Mouse (Mus musculus) embryonic fibroblast, embryonic 13.5 days (primary cell): ENCODE measurements at regions not wholly inside any gene's neighbourhood (a gene's known extent, or its start where the extent isn't known, plus 50 kb on each side); places are given as distances from the start of the nearest gene placed in this dataset.

Source experiments
- H3K27ac ChIP-seq: 2 replicates; pipeline ENCODE4 v1.5.1; 2012; ENCODE audit warnings: low read length, control low read depth, inconsistent platforms; ENCODE audit not compliant: insufficient read depth
- H3K4me1 ChIP-seq: 2 replicates; pipeline ENCODE4 v1.6.1; 2011; ENCODE audit warnings: low read length; ENCODE audit not compliant: control insufficient read depth, insufficient read depth
- H3K4me3 ChIP-seq: 2 replicates; pipeline ENCODE4 v1.5.1; 2011; ENCODE audit warnings: mild to moderate bottlenecking, control low read depth, low read length; ENCODE audit not compliant: insufficient read depth
- CTCF ChIP-seq: IDR thresholded peaks from 2 replicates; pipeline ENCODE4 v1.5.1; 2011; ENCODE audit warnings: mild to moderate bottlenecking, control low read depth, low read length, moderate library complexity, borderline replicate concordance; ENCODE audit not compliant: insufficient read depth
- POLR2A ChIP-seq: IDR thresholded peaks from 2 replicates; pipeline ENCODE4 v1.6.1; 2011; ENCODE audit warnings: low read depth, mild to moderate bottlenecking, control low read depth, low read length, moderate library complexity

GRCm38 (mm10) chr13:101237035-101237434 is 403.8 kb upstream of the Slc30a5 start:
- Histone ChIP-seq H3K4me1 (no peaks in the 10 kb centered on the region), H3K4me3 (no peak overlapping the region), H3K27ac (no peak overlapping the region)
- TF ChIP-seq CTCF (no peak), POLR2A (no peak)

- TF ChIP-seq POLR2A (no peak), CTCF (no peak)
- H3K4me1 ChIP-seq: no peaks in the 10 kb centered on the region
- H3K4me3 ChIP-seq: no peak overlapping the region
- H3K27ac ChIP-seq: no peak overlapping the region
Measured at GRCm38 (mm10) chr13:101235846-101236245, 402.6 kb upstream of the Slc30a5 start.

- no peaks in the 10 kb centered on the region for H3K4me1 ChIP-seq
- no peak overlapping the region for H3K4me3 ChIP-seq
- no peak for TF ChIP-seq POLR2A
- no peak for TF ChIP-seq CTCF
- no peak overlapping the region for H3K27ac ChIP-seq
Measured at GRCm38 (mm10) chr13:101235110-101235509, 401.9 kb upstream of the Slc30a5 start.

- no peaks in the 10 kb centered on the region for H3K4me1 ChIP-seq
- no peak overlapping the region for H3K27ac ChIP-seq
- TF ChIP-seq CTCF (no peak), POLR2A (no peak)
- no peak overlapping the region for H3K4me3 ChIP-seq
Measured at GRCm38 (mm10) chr13:101234550-101234949, 401.3 kb upstream of the Slc30a5 start.

- Histone ChIP-seq H3K4me3 (no peak overlapping the region), H3K27ac (no peak overlapping the region), H3K4me1 (no peaks in the 10 kb centered on the region)
- TF ChIP-seq CTCF: no peak
- no peak for TF ChIP-seq POLR2A
Measured at GRCm38 (mm10) chr13:101233843-101234281, 400.6 kb upstream of the Slc30a5 start.

GRCm38 (mm10) chr13:101233181-101233842 is 400.1 kb upstream of the Slc30a5 start:
- Histone ChIP-seq H3K27ac (no peak overlapping the region), H3K4me1 (no peaks in the 10 kb centered on the region), H3K4me3 (no peak overlapping the region)
- no peak for TF ChIP-seq CTCF

GRCm38 (mm10) chr13:101229861-101230260 is 396.6 kb upstream of the Slc30a5 start:
- Histone ChIP-seq H3K4me3 (no peak overlapping the region), H3K4me1 (no peaks in the 10 kb centered on the region), H3K27ac (no peak overlapping the region)
- no peak for TF ChIP-seq POLR2A
- TF ChIP-seq CTCF: no peak

GRCm38 (mm10) chr13:101225366-101225765 is 392.1 kb upstream of the Slc30a5 start:
- H3K4me3 ChIP-seq: no peak overlapping the region
- no peak for TF ChIP-seq CTCF
- TF ChIP-seq POLR2A: no peak
- no peak overlapping the region for H3K27ac ChIP-seq
- H3K4me1 ChIP-seq: no peaks in the 10 kb centered on the region

- TF ChIP-seq POLR2A (no peak), CTCF (no peak)
- Histone ChIP-seq H3K4me3 (no peak overlapping the region), H3K4me1 (no peaks in the 10 kb centered on the region; the same call in 1 of the 2 replicates), H3K27ac (no peak overlapping the region)
Measured at GRCm38 (mm10) chr13:101221331-101222043, 388.3 kb upstream of the Slc30a5 start.

- Histone ChIP-seq H3K4me3 (no peak overlapping the region), H3K27ac (no peak overlapping the region), H3K4me1 (no peaks in the 10 kb centered on the region; the same call in 1 of the 2 replicates)
- TF ChIP-seq POLR2A (no peak), CTCF (no peak)
Measured at GRCm38 (mm10) chr13:101219568-101219967, 386.3 kb upstream of the Slc30a5 start.

GRCm38 (mm10) chr13:101216897-101217480 is 383.8 kb upstream of the Slc30a5 start:
- no peak overlapping the region for H3K27ac ChIP-seq
- TF ChIP-seq POLR2A: no peak
- no peak overlapping the region for H3K4me3 ChIP-seq
- no peaks in the 10 kb centered on the region; the same call in 1 of the 2 replicates for H3K4me1 ChIP-seq
